Mouse (Mus musculus) midbrain, postnatal 0 days (tissue): Measurements from ENCODE around the gene Pml. TPM values are rescaled to one million over a fixed set of nuclear protein-coding genes. Genes with fewer than 3 reads are reported as not detected.

Experiments used
- ATAC-seq: fragments of 200-750 bp; cut with Nextera tagmentation; 2 replicates; pipeline ENCODE4 v1.8.0; 2017; ENCODE audit warnings: moderate number of reproducible peaks, mild to moderate bottlenecking, moderate TSS enrichment, moderate library complexity; ENCODE audit not compliant: low FRiP score
- DNase-seq: peaks from one replicate; pipeline ENCODE4 v3.0.0-alpha.2; 2015; ENCODE audit warnings: low spot score
- H3K27ac ChIP-seq: fragments of 300-500 bp; sonication (generic); 2 replicates; pipeline ENCODE4 v1.5.1; 2014; ENCODE audit warnings: low read depth, mild to moderate bottlenecking, low read length, mixed read lengths
- H3K27me3 ChIP-seq: fragments of 300-500 bp; sonication (generic); 2 replicates; pipeline ENCODE4 v1.6.1; 2014; ENCODE audit warnings: low read length, control low read depth, mixed read lengths; ENCODE audit not compliant: insufficient read depth
- H3K36me3 ChIP-seq: fragments of 300-500 bp; sonication (generic); 2 replicates; pipeline ENCODE4 v1.6.1; 2014; ENCODE audit warnings: low read length, control low read depth, mixed read lengths; ENCODE audit not compliant: insufficient read depth
- H3K4me1 ChIP-seq: fragments of 300-500 bp; sonication (generic); 2 replicates; pipeline ENCODE4 v1.6.1; 2014; ENCODE audit warnings: mild to moderate bottlenecking, control low read depth, antibody characterized with exemption, low read length, mixed read lengths; ENCODE audit not compliant: insufficient read depth
- H3K4me2 ChIP-seq: fragments of 300-500 bp; sonication (generic); 2 replicates; pipeline ENCODE4 v1.6.1; 2014; ENCODE audit warnings: low read depth, mild to moderate bottlenecking, low read length, mixed read lengths; ENCODE audit not compliant: poor library complexity, severe bottlenecking
- H3K4me3 ChIP-seq: fragments of 300-500 bp; sonication (generic); 2 replicates; pipeline ENCODE4 v1.5.1; 2014; ENCODE audit warnings: low read depth, mild to moderate bottlenecking, low read length, moderate library complexity
- H3K9ac ChIP-seq: fragments of 300-500 bp; sonication (generic); replicated peaks from 2 replicates; pipeline ENCODE4 v1.6.1; 2014; ENCODE audit warnings: mild to moderate bottlenecking, low read length, moderate library complexity, mixed read lengths; ENCODE audit not compliant: poor library complexity, severe bottlenecking
- H3K9me3 ChIP-seq: fragments of 300-500 bp; sonication (generic); 2 replicates; pipeline ENCODE4 v1.6.1; 2016; ENCODE audit warnings: low read length, control low read depth
- CTCF ChIP-seq: IDR thresholded peaks from 2 replicates; pipeline ENCODE4 v1.5.1; 2016; ENCODE audit warnings: antibody characterized with exemption, mild to moderate bottlenecking
- WGBS: fragments of 180-500 bp; shearing (Covaris S2); extraction: QIAGEN DNeasy Blood & Tissue Kit; methylation state at CpG from one replicate; pipeline ENCODE4 v1.1.7; 2014; 5-methylcytosine and 5-hydroxymethylcytosine counted together
- polyA plus RNA-seq: library from polyadenylated mRNA; unstranded; fragments of >200 nt; fragmentation: Nextera tagmentation; extraction: Ambion mirVana; gene quantifications from 2 replicates; pipeline ENCODE4 v1.2.1, GENCODE M21; 2015
- total RNA-seq: library from RNA; depleted of rRNA; stranded (reverse); fragments of >200 nt; gene quantifications from 2 replicates; pipeline ENCODE4 v1.2.3, GENCODE M21; 2014

Pml gene
- total and polyA plus RNA-seq, 2 experiments from 2014 or later, result 3.2 to 9.0 TPM

- no peak for TF ChIP-seq CTCF
- ATAC-seq (no peak), DNase-seq (no peak)
- Histone ChIP-seq H3K4me1 (peaks cover 4% of the 10 kb centered on the region; the same call in 1 of the 2 replicates), H3K4me2 (peak overlapping the region; percentile 54), H3K27me3 (no peaks in the 10 kb centered on the region), H3K9me3 (no peaks in the 10 kb centered on the region), H3K9ac (0 out of 2 replicates have a peak overlapping the region, but pooled peaks have one; percentile 46), H3K27ac (peak overlapping the region; percentile 39; the same call in 1 of the 2 replicates), H3K36me3 (no peaks in the 10 kb centered on the region), H3K4me3 (no peak overlapping the region)
- 77% methylated on average over 8 of the region's 8 CpGs for WGBS
Observed at GRCm38 (mm10) chr9:58250322-58250721, 736 bp upstream of the Pml start.

- no peak for TF ChIP-seq CTCF
- H3K27me3 ChIP-seq, result no peaks in the 10 kb centered on the region
- no peak overlapping the region for H3K9ac ChIP-seq
- peak overlapping the region; percentile 39; the same call in 1 of the 2 replicates for H3K27ac ChIP-seq
- DNase-seq (no peak), ATAC-seq (no peak)
- H3K4me2 ChIP-seq, result peak overlapping the region; percentile 54
- H3K4me3 ChIP-seq, result peak overlapping the region; percentile 32
- no peaks in the 10 kb centered on the region for H3K36me3 ChIP-seq
- 46% methylated on average over 7 of the region's 7 CpGs for WGBS
- no peaks in the 10 kb centered on the region for H3K9me3 ChIP-seq
- H3K4me1 ChIP-seq, result peaks cover 4% of the 10 kb centered on the region; the same call in 1 of the 2 replicates
Observed at GRCm38 (mm10) chr9:58248746-58249413, 706 bp downstream of the Pml start.

GRCm38 (mm10) chr9:58247064-58247759 lies 2.4 kb downstream of the Pml start:
- H3K4me3 ChIP-seq, result no peak overlapping the region
- 15% methylated on average over 25 of the region's 25 CpGs for WGBS
- no peaks in the 10 kb centered on the region for H3K36me3 ChIP-seq
- H3K9me3 ChIP-seq, result no peaks in the 10 kb centered on the region
- ATAC-seq (no peak), DNase-seq (peak; percentile 87)
- peak overlapping the region; percentile 31; the same call in 1 of the 2 replicates for H3K4me2 ChIP-seq
- H3K4me1 ChIP-seq, result peaks cover 4% of the 10 kb centered on the region; the same call in 1 of the 2 replicates
- H3K9ac ChIP-seq, result peak overlapping the region; percentile 44; the same call in 1 of the 2 replicates
- no peaks in the 10 kb centered on the region for H3K27me3 ChIP-seq
- peak; percentile 80 for TF ChIP-seq CTCF
- no peak overlapping the region for H3K27ac ChIP-seq

GRCm38 (mm10) chr9:58246083-58246591 lies 3.4 kb downstream of the Pml start:
- no peak overlapping the region for H3K9ac ChIP-seq
- no peaks in the 10 kb centered on the region for H3K36me3 ChIP-seq
- peaks cover 4% of the 10 kb centered on the region; the same call in 1 of the 2 replicates for H3K4me1 ChIP-seq
- no peak overlapping the region for H3K4me3 ChIP-seq
- 64% methylated on average over 4 of the region's 4 CpGs for WGBS
- no peak overlapping the region for H3K4me2 ChIP-seq
- no peak for TF ChIP-seq CTCF
- H3K27ac ChIP-seq, result no peak overlapping the region
- ATAC-seq, result no peak
- no peak for DNase-seq
- H3K27me3 ChIP-seq, result no peaks in the 10 kb centered on the region
- H3K9me3 ChIP-seq, result no peaks in the 10 kb centered on the region

GRCm38 (mm10) chr9:58243696-58244095 lies 5.9 kb downstream of the Pml start:
- WGBS, result 98% methylated on average over 6 of the region's 6 CpGs
- no peaks in the 10 kb centered on the region for H3K36me3 ChIP-seq
- TF ChIP-seq CTCF, result no peak
- no peak overlapping the region for H3K9ac ChIP-seq
- DNase-seq, result no peak
- no peak overlapping the region for H3K4me2 ChIP-seq
- H3K4me3 ChIP-seq, result no peak overlapping the region
- no peaks in the 10 kb centered on the region for H3K27me3 ChIP-seq
- peaks cover 4% of the 10 kb centered on the region; the same call in 1 of the 2 replicates for H3K4me1 ChIP-seq
- no peak for ATAC-seq
- no peak overlapping the region for H3K27ac ChIP-seq
- no peaks in the 10 kb centered on the region for H3K9me3 ChIP-seq

- WGBS, result 90% methylated on average over 5 of the region's 5 CpGs
- no peak for ATAC-seq
Observed at GRCm38 (mm10) chr9:58242696-58243095, 6.9 kb downstream of the Pml start.

More at GRCm38 (mm10) chr9:58242696-58243095, 6.9 kb downstream of the Pml start:
- DNase-seq, result no peak
- Histone ChIP-seq H3K9me3 (no peaks in the 10 kb centered on the region), H3K27ac (no peak overlapping the region), H3K27me3 (no peaks in the 10 kb centered on the region), H3K36me3 (no peaks in the 10 kb centered on the region), H3K9ac (no peak overlapping the region), H3K4me3 (no peak overlapping the region), H3K4me2 (no peak overlapping the region), H3K4me1 (peaks cover 4% of the 10 kb centered on the region; the same call in 1 of the 2 replicates)
- no peak for TF ChIP-seq CTCF
